Mouse (Mus musculus) frontal cortex, adult (tissue): ENCODE measurements around the gene Mrvi1.
A peak's percentile ranks its signal among the peaks of the same experiment; 100 is the strongest.

ENCODE experiments used
- ATAC-seq: cut with Nextera tagmentation; 2 replicates; pipeline ENCODE4 v1.9.2; 2017; ENCODE audit warnings: mild to moderate bottlenecking, moderate library complexity, mixed read lengths; ENCODE audit not compliant: low TSS enrichment

Mrvi1 gene

DNA sequence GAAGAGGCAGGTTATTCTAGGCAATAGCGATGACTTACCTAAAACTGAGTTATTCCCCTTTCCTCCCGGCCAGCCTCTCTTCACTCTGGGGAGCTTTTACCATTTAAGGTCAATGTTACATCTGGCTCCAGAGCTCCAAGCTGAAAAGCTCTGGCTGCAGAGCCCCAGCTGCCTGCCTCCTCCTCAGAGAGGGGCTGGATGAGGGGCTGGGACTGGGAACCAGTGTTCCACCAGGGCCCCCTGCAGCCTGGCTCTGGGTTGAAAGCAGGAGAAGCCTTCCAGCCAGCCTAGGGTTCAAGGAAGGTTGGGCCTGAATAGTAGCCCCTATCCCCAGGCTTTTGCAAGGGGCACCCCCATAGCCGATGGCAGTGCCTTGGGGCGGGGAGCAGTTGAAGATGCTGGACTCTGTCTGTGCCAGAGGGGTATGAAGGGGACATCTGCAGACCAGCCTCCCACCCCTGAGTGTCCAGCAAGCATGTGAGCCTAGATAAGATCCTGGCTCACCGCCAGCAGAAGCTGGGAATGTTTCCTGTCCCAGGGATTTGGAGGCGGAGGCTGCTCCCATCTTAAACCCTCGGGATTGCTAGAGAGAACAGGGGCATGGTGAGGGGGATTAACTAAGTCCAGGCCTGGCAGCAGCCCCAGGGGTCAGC, at the start of gene Mrvi1:
Gene Mrvi1, minus strand, starts transcription at position 409 of the 653 bp plus-strand sequence.
- ATAC-seq: no peak; the same call in 1 of the 2 replicates

GRCm38 (mm10) chr7:111029046-111029553, 46.8 kb upstream of the Mrvi1 start:
- ATAC-seq: peak; percentile 29; the same call in 1 of the 2 replicates

DNA sequence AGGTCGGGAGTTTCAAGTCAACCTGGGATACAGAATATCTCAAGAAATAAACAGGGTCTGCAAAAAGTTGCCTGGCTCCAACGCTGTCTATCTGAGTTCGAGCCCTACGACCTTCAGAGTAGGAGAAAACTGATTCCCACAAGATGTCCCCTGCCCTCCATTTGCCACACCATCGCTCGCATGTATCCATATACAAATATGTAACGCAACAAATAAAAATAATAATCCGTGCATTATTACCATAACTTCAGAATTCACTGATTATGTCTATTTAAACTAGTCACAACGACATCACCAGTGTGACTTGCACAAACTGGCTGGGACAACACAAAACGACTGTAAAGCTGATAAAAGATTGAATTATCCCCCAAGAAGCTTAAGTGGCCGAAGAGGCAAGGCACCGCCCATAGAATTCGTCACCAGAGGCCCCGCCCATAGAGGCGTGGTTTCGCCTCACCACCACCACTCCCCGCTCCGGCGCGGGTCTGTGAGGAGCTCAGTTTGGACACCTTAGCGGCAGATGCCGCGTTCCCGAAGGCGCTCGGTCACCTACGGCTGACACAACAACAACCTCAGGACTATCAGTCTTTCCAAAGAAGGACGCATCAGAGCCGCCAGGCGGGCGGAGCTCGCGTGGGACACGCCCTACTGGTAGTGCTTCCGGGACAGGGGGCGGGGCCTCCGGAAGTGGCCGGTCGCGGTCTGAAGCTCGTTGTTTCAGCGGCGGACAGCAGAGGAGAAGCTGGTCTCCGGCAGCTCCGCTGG, 46.2 kb upstream of the Mrvi1 start, which contains the start of gene Ctr9:
Gene Ctr9, plus strand, starts transcription at position 671 of the 765 bp plus-strand sequence.
- peak; percentile 98 for ATAC-seq

DNA sequence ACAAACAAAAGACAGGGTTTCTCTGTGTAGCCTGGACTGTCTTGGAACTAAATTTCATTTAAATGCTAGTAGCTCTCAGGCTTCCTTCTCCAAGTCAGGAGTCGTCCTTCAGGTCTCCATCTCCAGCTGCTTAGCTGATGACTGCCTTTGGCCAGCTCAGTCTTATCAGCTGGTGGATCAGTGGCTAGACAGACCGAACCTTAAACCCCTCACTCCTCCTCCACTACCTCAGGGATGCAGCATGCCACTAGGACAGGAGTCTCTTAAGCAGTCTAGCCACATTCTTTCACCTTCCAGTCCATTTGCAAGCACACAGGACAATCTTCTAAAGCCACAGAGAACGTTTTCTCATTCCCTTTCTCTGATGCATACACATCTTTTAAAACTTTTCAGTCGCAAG, 42.7 kb upstream of the Mrvi1 start:
- ATAC-seq: no peak

- ATAC-seq: no peak
Measured at GRCm38 (mm10) chr7:111024068-111024594, 41.9 kb upstream of the Mrvi1 start.

- no peak for ATAC-seq
Measured at GRCm38 (mm10) chr7:111020814-111021213, 38.6 kb upstream of the Mrvi1 start.

DNA sequence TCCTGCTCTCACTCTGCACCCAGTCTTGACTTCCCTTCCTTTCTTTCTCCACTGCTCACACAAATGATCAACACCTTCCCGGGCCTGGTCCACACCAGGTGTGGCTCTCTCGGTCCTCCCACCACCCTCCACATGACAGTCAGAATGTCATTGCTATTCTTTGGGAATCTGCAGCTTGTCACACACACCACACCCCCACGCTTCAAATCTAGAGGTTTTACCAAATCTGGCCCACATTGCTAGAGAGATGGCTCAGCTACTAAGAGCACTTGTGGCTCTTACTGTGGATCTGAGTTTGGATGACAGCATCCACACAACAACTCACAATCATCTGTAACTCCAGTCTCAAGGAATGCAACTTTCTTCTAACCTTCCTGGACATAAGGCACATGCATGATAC, 34.7 kb upstream of the Mrvi1 start:
- ATAC-seq: peak; percentile 64; the same call in 1 of the 2 replicates

DNA sequence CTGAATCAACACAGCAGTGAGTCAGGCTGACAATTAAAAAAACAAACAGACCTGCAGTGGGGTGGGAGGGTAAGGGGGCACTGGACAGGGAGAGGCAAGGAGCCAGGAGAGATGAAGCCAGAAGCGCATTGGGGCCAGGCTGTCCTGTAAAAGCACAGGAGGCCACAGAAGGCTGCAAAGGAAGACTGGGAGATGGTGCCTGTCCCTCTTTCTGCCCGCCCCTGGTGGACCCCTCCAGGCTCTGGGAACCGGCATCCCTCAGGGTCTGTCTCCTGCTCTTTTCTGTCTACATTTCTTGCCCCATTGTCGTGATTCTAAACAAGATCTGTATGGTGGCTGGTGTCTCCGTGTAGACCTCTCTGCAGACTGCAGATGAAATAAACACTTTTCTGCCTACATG, 33.5 kb upstream of the Mrvi1 start:
- ATAC-seq: no peak

GRCm38 (mm10) chr7:111014893-111015292, 32.6 kb upstream of the Mrvi1 start:
- peak; percentile 92 for ATAC-seq

DNA sequence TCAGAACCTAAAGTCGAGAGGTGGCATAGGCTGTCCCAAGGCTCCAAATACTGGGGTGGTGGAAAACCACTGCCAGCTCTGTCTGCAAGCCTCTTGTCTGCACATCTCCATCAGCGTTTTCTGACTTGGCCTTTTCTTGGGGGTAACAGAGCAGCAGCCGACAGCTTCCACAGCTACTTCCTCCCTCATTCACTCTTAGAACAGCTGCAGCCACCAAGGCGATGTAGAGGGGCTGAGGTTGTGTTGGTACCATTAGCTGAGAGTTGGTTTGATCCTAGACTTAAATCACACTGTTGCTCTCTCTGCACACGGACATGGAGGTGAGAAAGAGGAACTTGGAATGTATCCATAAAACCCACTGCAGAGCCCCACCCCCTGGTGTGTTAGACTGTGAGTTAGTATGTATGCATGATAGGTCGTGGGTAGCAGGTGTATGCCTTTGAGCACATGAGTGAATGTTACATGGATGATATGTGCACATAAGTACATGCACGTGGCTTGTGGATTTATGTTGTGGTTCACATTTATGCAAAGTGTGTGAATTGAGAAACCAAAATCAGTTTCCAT, 31.9 kb upstream of the Mrvi1 start:
- ATAC-seq: no peak

GRCm38 (mm10) chr7:111004136-111004840, 22.0 kb upstream of the Mrvi1 start:
- ATAC-seq: no peak

DNA sequence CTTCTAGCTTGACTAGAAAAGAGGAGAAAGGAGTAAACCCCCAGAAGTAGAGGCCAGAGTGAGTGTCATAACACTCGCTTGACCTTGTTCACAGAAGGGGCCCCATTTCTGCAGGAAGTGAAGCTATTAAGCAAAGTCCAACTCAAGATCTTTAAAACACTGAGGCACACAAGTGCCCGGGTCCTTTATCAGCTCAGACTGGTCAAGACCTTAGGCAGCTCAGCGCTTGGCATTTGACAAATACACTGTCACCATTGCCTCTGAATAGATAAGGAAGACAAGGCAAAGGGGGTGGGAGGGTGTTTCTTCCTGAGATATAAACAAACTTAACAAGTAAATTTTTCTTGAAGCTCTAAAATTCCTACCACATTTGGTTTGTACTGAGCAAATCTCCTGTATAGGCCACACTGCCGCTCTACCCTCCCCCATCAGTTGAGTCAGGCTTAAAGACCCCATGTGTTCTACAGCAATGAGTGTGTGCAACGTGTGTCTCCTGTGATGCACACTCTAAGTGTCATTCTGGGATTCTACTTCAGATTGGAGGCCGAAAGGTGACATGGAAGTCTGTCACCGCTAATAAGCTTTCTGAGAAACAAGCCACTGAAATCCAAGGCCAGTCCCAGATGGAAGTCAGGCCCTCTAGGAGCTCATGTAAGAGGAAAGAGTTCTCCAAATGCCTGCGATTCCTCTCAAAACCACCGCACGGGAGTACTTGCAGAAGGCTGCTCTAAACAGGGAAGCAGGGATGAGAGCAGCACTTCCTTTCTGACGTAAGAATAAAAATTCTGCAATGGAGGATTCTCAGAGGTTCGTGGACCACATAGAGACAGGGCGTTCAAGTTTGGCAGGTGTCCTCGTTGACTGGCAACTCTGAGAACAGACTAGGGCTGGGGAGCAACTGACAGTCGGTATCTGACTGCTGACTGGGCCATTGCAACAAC, 16.9 kb upstream of the Mrvi1 start:
- ATAC-seq: no peak

GRCm38 (mm10) chr7:110991221-110991494, 8.9 kb upstream of the Mrvi1 start:
- ATAC-seq: no peak

DNA sequence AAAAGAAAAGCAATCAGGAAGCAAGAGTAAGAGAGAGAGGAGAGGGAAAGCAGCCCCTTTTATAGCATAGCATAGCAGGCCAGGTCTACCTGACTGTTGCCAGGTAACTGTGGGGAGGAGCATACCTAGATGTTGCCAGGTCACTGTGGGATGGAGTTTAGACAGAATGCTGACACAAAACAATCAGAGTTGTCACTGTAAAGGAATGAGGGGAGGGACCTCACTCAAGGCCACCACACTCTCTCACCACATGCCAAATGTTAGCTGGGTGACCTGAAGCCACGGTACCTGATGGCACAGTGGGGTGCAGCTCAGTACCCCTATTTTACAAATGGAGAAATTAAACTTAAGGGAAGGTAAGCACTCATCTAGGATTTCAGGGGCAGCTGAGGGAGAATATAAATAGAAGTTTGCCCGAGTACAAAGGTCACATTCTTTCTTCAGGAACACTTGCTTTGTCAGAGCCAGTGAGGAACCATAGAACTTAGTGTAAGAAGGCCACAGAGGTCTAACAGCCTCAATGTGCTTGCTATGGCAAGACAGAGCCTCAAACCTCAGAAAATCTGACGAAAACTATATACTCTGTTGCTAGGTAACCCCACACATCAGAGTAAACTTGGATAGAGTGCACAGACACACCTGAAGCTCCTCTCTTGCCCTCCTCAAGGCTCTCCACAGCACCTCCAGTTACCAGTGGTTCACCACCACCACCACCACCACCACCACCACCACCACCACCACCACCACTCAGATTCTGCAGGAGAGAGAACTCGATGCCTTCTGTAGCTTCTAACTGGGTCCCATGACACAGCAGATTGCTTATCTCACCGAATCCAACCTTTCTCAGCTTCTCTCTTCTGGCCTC, 8.3 kb upstream of the Mrvi1 start:
- no peak for ATAC-seq

DNA sequence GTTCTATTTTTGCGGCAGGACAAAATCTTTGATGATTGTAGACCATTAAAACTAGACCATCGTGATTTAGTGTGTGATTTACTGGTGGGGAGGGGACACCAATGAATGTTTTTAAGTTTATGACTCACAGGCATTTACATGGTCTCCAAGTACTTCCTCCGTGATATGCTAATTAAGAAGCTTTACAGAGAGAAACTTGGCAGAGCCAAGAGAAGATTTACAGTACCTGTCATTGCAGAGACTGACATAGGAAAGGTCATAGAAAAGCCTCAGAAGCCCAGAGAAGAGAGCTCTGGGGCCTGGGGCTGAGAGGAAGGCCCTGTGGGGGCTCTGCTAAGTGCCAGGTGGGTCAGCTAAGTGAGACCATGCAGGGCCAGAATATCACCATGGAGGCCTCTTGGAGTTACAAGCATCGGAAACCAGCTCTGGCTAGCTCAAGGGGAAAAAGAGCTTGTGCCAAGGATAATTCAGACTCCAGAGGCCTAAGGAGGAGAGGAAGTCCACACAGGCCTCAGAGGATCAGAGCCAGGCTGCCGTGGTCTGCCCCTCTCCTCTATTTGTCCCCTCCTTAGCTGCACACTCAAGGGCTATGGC, 7.1 kb upstream of the Mrvi1 start:
- ATAC-seq: peak; percentile 76; the same call in 1 of the 2 replicates

GRCm38 (mm10) chr7:110988081-110988480, 5.8 kb upstream of the Mrvi1 start:
- ATAC-seq: peak; percentile 96

GRCm38 (mm10) chr7:110985581-110986265, 3.5 kb upstream of the Mrvi1 start:
- ATAC-seq: no peak

DNA sequence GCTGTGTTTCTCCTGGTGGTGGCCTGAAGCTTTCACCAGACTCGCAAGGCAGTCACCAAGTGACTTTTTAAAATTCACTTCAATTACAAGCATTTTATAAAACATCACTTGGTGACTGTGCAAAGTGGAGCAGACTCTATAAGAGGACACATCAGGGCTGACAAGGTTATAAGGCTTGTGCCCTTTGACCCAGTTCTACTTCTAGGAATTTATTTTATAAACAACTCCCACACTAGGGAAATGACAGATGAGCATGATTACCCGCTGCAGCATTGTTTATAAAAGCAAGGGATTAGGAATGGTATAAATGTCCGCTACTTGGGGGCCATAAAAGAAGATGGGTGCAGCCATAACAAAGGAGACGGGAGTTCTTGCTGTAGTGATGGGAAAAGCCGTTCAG, 1.4 kb upstream of the Mrvi1 start:
- ATAC-seq: no peak

- 0 out of 2 replicates have a peak, but pooled peaks have one; percentile 55 for ATAC-seq
Measured at GRCm38 (mm10) chr7:110982764-110983163, 503 bp upstream of the Mrvi1 start.
